Mouse (Mus musculus) layer of hippocampus, adult 9-10 months (tissue): ENCODE results near the gene Insm2.
"Not testable (repeated sequence)": the region's sequence is repeated elsewhere in the genome, so short reads cannot be mapped to it uniquely, and the experiment has no call there.

Source experiments
- DNase-seq: peaks from one replicate; pipeline ENCODE4 v3.0.0; 2022; ENCODE audit warnings: low spot score

Gene Insm2

GRCm38 (mm10) chr12:55598887-55599561 is at the start of gene Insm2:
TSS of gene Insm2 (plus strand) at chr12:55599427.
- DNase-seq: no peak

- not testable (repeated sequence) for DNase-seq
These were observed 44.3 kb upstream of the Insm2 start for GRCm38 (mm10) chr12:55554901-55555300.

GRCm38 (mm10) chr12:55557866-55558265 is 41.4 kb upstream of the Insm2 start:
- DNase-seq: no peak

- no peak for DNase-seq
These were observed 39.9 kb upstream of the Insm2 start for GRCm38 (mm10) chr12:55559184-55559855.

GRCm38 (mm10) chr12:55560025-55560690 is 39.1 kb upstream of the Insm2 start:
- no peak for DNase-seq

GRCm38 (mm10) chr12:55563742-55564141 is 35.5 kb upstream of the Insm2 start:
- no peak for DNase-seq

GRCm38 (mm10) chr12:55564187-55564963 is 34.9 kb upstream of the Insm2 start:
- no peak for DNase-seq

GRCm38 (mm10) chr12:55565206-55565605 is 34.0 kb upstream of the Insm2 start, which contains the start of gene Aldoart2:
TSS of gene Aldoart2 (plus strand) at chr12:55565239.
- no peak for DNase-seq

- no peak for DNase-seq
These were observed 33.4 kb upstream of the Insm2 start for GRCm38 (mm10) chr12:55565867-55566266.

- DNase-seq: no peak
These were observed 32.4 kb upstream of the Insm2 start for GRCm38 (mm10) chr12:55566837-55567236.

- DNase-seq: no peak
These were observed 30.8 kb upstream of the Insm2 start for GRCm38 (mm10) chr12:55568466-55568865.

GRCm38 (mm10) chr12:55569676-55570075 is 29.6 kb upstream of the Insm2 start:
- DNase-seq: no peak

- DNase-seq: no peak
These were observed 28.6 kb upstream of the Insm2 start for GRCm38 (mm10) chr12:55570646-55571045.

GRCm38 (mm10) chr12:55571181-55571580 is 28.0 kb upstream of the Insm2 start:
- no peak for DNase-seq

- no peak for DNase-seq
These were observed 27.6 kb upstream of the Insm2 start for GRCm38 (mm10) chr12:55571661-55572060.

GRCm38 (mm10) chr12:55573089-55573488 is 26.1 kb upstream of the Insm2 start:
- DNase-seq: no peak

- no peak for DNase-seq
These were observed 25.4 kb upstream of the Insm2 start for GRCm38 (mm10) chr12:55573794-55574193.

GRCm38 (mm10) chr12:55586936-55587335 is 12.3 kb upstream of the Insm2 start:
- DNase-seq: not testable (repeated sequence)

GRCm38 (mm10) chr12:55598537-55598886 is 715 bp upstream of the Insm2 start:
- no peak for DNase-seq

- no peak for DNase-seq
These were observed 644 bp downstream of the Insm2 start for GRCm38 (mm10) chr12:55599639-55600502.

- no peak for DNase-seq
These were observed 1.3 kb downstream of the Insm2 start for GRCm38 (mm10) chr12:55600503-55600994.
